Mouse (Mus musculus) forebrain, postnatal 0 days (tissue): ENCODE measurements at regions not wholly inside any gene's neighbourhood (a gene's known extent, or its start where the extent isn't known, plus 50 kb on each side); places are given as distances from the start of the nearest gene placed in this dataset.

Experiments used
- ATAC-seq: fragments of 200-750 bp; cut with Nextera tagmentation; 2 replicates; pipeline ENCODE4 v1.8.0; 2017; ENCODE audit warnings: mild to moderate bottlenecking, moderate library complexity
- DNase-seq: peaks from one replicate; pipeline ENCODE4 v3.0.0-alpha.2; 2015
- H3K27ac ChIP-seq: fragments of 300-500 bp; sonication (generic); 2 replicates; pipeline ENCODE4 v1.5.1; 2014; ENCODE audit warnings: low read depth, mild to moderate bottlenecking, antibody characterized with exemption, low read length, moderate library complexity, mixed read lengths
- H3K27me3 ChIP-seq: fragments of 300-500 bp; sonication (generic); 2 replicates; pipeline ENCODE4 v1.6.1; 2014; ENCODE audit warnings: mild to moderate bottlenecking, low read length, mixed read lengths; ENCODE audit not compliant: insufficient read depth
- H3K36me3 ChIP-seq: fragments of 300-500 bp; sonication (generic); 2 replicates; pipeline ENCODE4 v1.6.1; 2014; ENCODE audit warnings: mild to moderate bottlenecking, moderate library complexity; ENCODE audit not compliant: insufficient read depth
- H3K4me1 ChIP-seq: fragments of 300-500 bp; sonication (generic); 2 replicates; pipeline ENCODE4 v1.6.1; 2014; ENCODE audit warnings: antibody characterized with exemption; ENCODE audit not compliant: insufficient read depth
- H3K4me2 ChIP-seq: fragments of 300-500 bp; sonication (generic); 2 replicates; pipeline ENCODE4 v1.6.1; 2014; ENCODE audit warnings: low read depth, mild to moderate bottlenecking, moderate library complexity
- H3K4me3 ChIP-seq: fragments of 300-500 bp; sonication (generic); 2 replicates; pipeline ENCODE4 v1.5.1; 2014; ENCODE audit warnings: low read depth, low read length, mixed read lengths
- H3K9ac ChIP-seq: fragments of 300-500 bp; sonication (generic); 2 replicates; pipeline ENCODE4 v1.6.1; 2014; ENCODE audit warnings: mild to moderate bottlenecking
- H3K9me3 ChIP-seq: fragments of 300-500 bp; sonication (generic); 2 replicates; pipeline ENCODE4 v1.6.1; 2016; ENCODE audit warnings: low read length
- CTCF ChIP-seq: sonication (generic); IDR thresholded peaks from 2 replicates; pipeline ENCODE4 v1.5.1; 2016; ENCODE audit warnings: antibody characterized with exemption, control low read depth, low read depth
- WGBS: fragments of 180-500 bp; shearing (Covaris S2); extraction: QIAGEN DNeasy Blood & Tissue Kit; methylation state at CpG from one replicate; pipeline ENCODE4 v1.1.7; 2014; 5-methylcytosine and 5-hydroxymethylcytosine counted together

GRCm38 (mm10) chr12:71441272-71441671 lies 131.6 kb downstream of the Dact1 start:
- Histone ChIP-seq H3K4me1 (no peaks in the 10 kb centered on the region), H3K36me3 (no peaks in the 10 kb centered on the region), H3K9me3 (no peaks in the 10 kb centered on the region), H3K27ac (no peak overlapping the region), H3K9ac (no peak overlapping the region), H3K27me3 (no peaks in the 10 kb centered on the region), H3K4me2 (no peak overlapping the region), H3K4me3 (no peak overlapping the region)
- WGBS = 92% methylated on average over 5 of the region's 5 CpGs
- ATAC-seq (no peak), DNase-seq (no peak)
- TF ChIP-seq CTCF = no peak

GRCm38 (mm10) chr12:71446177-71446891 lies 136.7 kb downstream of the Dact1 start:
- H3K27me3 ChIP-seq = no peaks in the 10 kb centered on the region
- H3K36me3 ChIP-seq = no peaks in the 10 kb centered on the region
- TF ChIP-seq CTCF = no peak
- ATAC-seq (peak; percentile 47), DNase-seq (peak; percentile 24)
- no peak overlapping the region for H3K9ac ChIP-seq
- 0 out of 2 replicates have a peak, but pooled peaks cover 2% of the 10 kb centered on the region for H3K4me1 ChIP-seq
- WGBS = 62% methylated on average over 8 of the region's 8 CpGs
- H3K4me2 ChIP-seq = no peak overlapping the region
- no peak overlapping the region for H3K4me3 ChIP-seq
- no peak overlapping the region for H3K27ac ChIP-seq
- H3K9me3 ChIP-seq = no peaks in the 10 kb centered on the region

GRCm38 (mm10) chr12:71446892-71447268 lies 137.2 kb downstream of the Dact1 start:
- DNase-seq (no peak), ATAC-seq (no peak)
- no peak overlapping the region for H3K27ac ChIP-seq
- TF ChIP-seq CTCF = no peak
- no peak overlapping the region for H3K9ac ChIP-seq
- WGBS = 53% methylated on average over 7 of the region's 7 CpGs
- no peaks in the 10 kb centered on the region for H3K27me3 ChIP-seq
- H3K4me3 ChIP-seq = no peak overlapping the region
- H3K4me1 ChIP-seq = 0 out of 2 replicates have a peak, but pooled peaks cover 2% of the 10 kb centered on the region
- H3K36me3 ChIP-seq = no peaks in the 10 kb centered on the region
- no peaks in the 10 kb centered on the region for H3K9me3 ChIP-seq
- no peak overlapping the region for H3K4me2 ChIP-seq

- no peak for ATAC-seq
- 0 out of 2 replicates have a peak, but pooled peaks cover 2% of the 10 kb centered on the region for H3K4me1 ChIP-seq
- DNase-seq = no peak
- H3K27ac ChIP-seq = no peak overlapping the region
- no peak overlapping the region for H3K4me3 ChIP-seq
- no peak overlapping the region for H3K4me2 ChIP-seq
- TF ChIP-seq CTCF = no peak
- WGBS = 70% methylated on average over 3 of the region's 3 CpGs
- H3K27me3 ChIP-seq = no peaks in the 10 kb centered on the region
- no peak overlapping the region for H3K9ac ChIP-seq
- no peaks in the 10 kb centered on the region for H3K9me3 ChIP-seq
- H3K36me3 ChIP-seq = no peaks in the 10 kb centered on the region
Observed at GRCm38 (mm10) chr12:71449032-71449431, 139.3 kb downstream of the Dact1 start.

- Histone ChIP-seq H3K36me3 (no peaks in the 10 kb centered on the region), H3K4me1 (0 out of 2 replicates have a peak, but pooled peaks cover 2% of the 10 kb centered on the region), H3K27ac (no peak overlapping the region), H3K9ac (no peak overlapping the region), H3K9me3 (no peaks in the 10 kb centered on the region), H3K4me2 (no peak overlapping the region), H3K4me3 (no peak overlapping the region), H3K27me3 (no peaks in the 10 kb centered on the region)
- TF ChIP-seq CTCF = no peak
- no peak for DNase-seq
- 59% methylated on average over 4 of the region's 4 CpGs for WGBS
- no peak for ATAC-seq
Observed at GRCm38 (mm10) chr12:71450128-71450527, 140.4 kb downstream of the Dact1 start.

- 0 out of 2 replicates have a peak, but pooled peaks cover 2% of the 10 kb centered on the region for H3K4me1 ChIP-seq
- H3K27ac ChIP-seq = no peak overlapping the region
- no peak for DNase-seq
- H3K4me3 ChIP-seq = no peak overlapping the region
- no peak for ATAC-seq
- no peak for TF ChIP-seq CTCF
- no peak overlapping the region for H3K9ac ChIP-seq
- no peaks in the 10 kb centered on the region for H3K36me3 ChIP-seq
- H3K4me2 ChIP-seq = no peak overlapping the region
- H3K27me3 ChIP-seq = no peaks in the 10 kb centered on the region
- 85% methylated on average over 14 of the region's 14 CpGs for WGBS
- H3K9me3 ChIP-seq = no peaks in the 10 kb centered on the region
Observed at GRCm38 (mm10) chr12:71450680-71451463, 141.2 kb downstream of the Dact1 start.

- Histone ChIP-seq H3K4me1 (no peaks in the 10 kb centered on the region), H3K9ac (no peak overlapping the region), H3K4me3 (no peak overlapping the region), H3K9me3 (no peaks in the 10 kb centered on the region), H3K27me3 (no peaks in the 10 kb centered on the region), H3K36me3 (no peaks in the 10 kb centered on the region), H3K4me2 (no peak overlapping the region), H3K27ac (no peak overlapping the region)
- no peak for ATAC-seq
- DNase-seq = no peak
- WGBS = 72% methylated on average over 6 of the region's 6 CpGs
- no peak for TF ChIP-seq CTCF
Observed at GRCm38 (mm10) chr12:71456900-71457299, 147.2 kb downstream of the Dact1 start.
